Mouse (Mus musculus) neural tube, embryonic 14.5 days (tissue): ENCODE results near the gene Ncln. TPM values are rescaled to one million over a fixed set of nuclear protein-coding genes. Genes with fewer than 3 reads are reported as not detected.

ENCODE experiments used
- ATAC-seq: fragments of 200-750 bp; cut with Nextera tagmentation; 2 replicates; pipeline ENCODE4 v1.8.0; 2017; ENCODE audit warnings: low read depth, mild to moderate bottlenecking, moderate TSS enrichment, moderate library complexity
- H3K27ac ChIP-seq: fragments of 300-500 bp; sonication (generic); 2 replicates; pipeline ENCODE4 v1.5.1; 2014; ENCODE audit warnings: low read depth, mild to moderate bottlenecking, control low read depth, low read length, moderate library complexity, mixed read lengths
- H3K27me3 ChIP-seq: fragments of 300-500 bp; sonication (generic); 2 replicates; pipeline ENCODE4 v1.6.1; 2014; ENCODE audit warnings: low read length; ENCODE audit not compliant: control insufficient read depth, insufficient read depth
- H3K36me3 ChIP-seq: fragments of 300-500 bp; sonication (generic); 2 replicates; pipeline ENCODE4 v1.6.1; 2014; ENCODE audit warnings: low read length, mixed read lengths; ENCODE audit not compliant: control insufficient read depth, insufficient read depth
- H3K4me1 ChIP-seq: fragments of 300-500 bp; sonication (generic); 2 replicates; pipeline ENCODE4 v1.6.1; 2014; ENCODE audit warnings: low read length; ENCODE audit not compliant: control insufficient read depth, insufficient read depth
- H3K4me2 ChIP-seq: fragments of 300-500 bp; sonication (generic); 2 replicates; pipeline ENCODE4 v1.6.1; 2014; ENCODE audit warnings: mild to moderate bottlenecking, low read depth, low read length, control low read depth
- H3K4me3 ChIP-seq: fragments of 300-500 bp; sonication (generic); 2 replicates; pipeline ENCODE4 v1.5.1; 2014; ENCODE audit warnings: low read depth, low read length, control low read depth, mixed read lengths
- H3K9ac ChIP-seq: fragments of 300-500 bp; sonication (generic); replicated peaks from 2 replicates; pipeline ENCODE4 v1.6.1; 2014; ENCODE audit warnings: low read depth, mild to moderate bottlenecking, control low read depth, low read length, mixed read lengths
- H3K9me3 ChIP-seq: fragments of 300-500 bp; sonication (generic); 2 replicates; pipeline ENCODE4 v1.6.1; 2016; ENCODE audit warnings: low read length; ENCODE audit not compliant: control insufficient read depth
- WGBS: fragments of 180-500 bp; shearing (Covaris S2); extraction: QIAGEN DNeasy Blood & Tissue Kit; methylation state at CpG from one replicate; pipeline ENCODE4 v1.1.7; 2014; 5-methylcytosine and 5-hydroxymethylcytosine counted together
- polyA plus RNA-seq: library from polyadenylated mRNA; unstranded; fragments of >200 nt; fragmentation: Nextera tagmentation; extraction: Ambion mirVana; gene quantifications from 2 replicates; pipeline ENCODE4 v1.2.1, GENCODE M21; 2014

The Ncln gene
- polyA plus RNA-seq, 1 experiment from 2014 or later: 62.7 TPM

- Histone ChIP-seq H3K9ac (peak overlapping the region; percentile 76), H3K27ac (no peak overlapping the region), H3K4me2 (peak overlapping the region; percentile 92), H3K27me3 (no peaks in the 10 kb centered on the region), H3K4me1 (peaks cover 19% of the 10 kb centered on the region), H3K4me3 (peak overlapping the region; percentile 72), H3K9me3 (no peaks in the 10 kb centered on the region), H3K36me3 (peaks cover 20% of the 10 kb centered on the region)
- ATAC-seq: no peak
- WGBS: 75% methylated on average over 6 of the region's 6 CpGs
These were observed 1.0 kb downstream of the Ncln start for GRCm38 (mm10) chr10:81495151-81495550.

- Histone ChIP-seq H3K36me3 (peaks cover 26% of the 10 kb centered on the region), H3K4me2 (peak overlapping the region; percentile 92; the same call in 1 of the 2 replicates), H3K27ac (no peak overlapping the region), H3K4me1 (peaks cover 19% of the 10 kb centered on the region), H3K9me3 (no peaks in the 10 kb centered on the region), H3K4me3 (no peak overlapping the region), H3K27me3 (no peaks in the 10 kb centered on the region), H3K9ac (peak overlapping the region; percentile 76; the same call in 1 of the 2 replicates)
- no peak for ATAC-seq
- 88% methylated on average over 11 of the region's 11 CpGs for WGBS
These were observed 1.7 kb downstream of the Ncln start for GRCm38 (mm10) chr10:81494260-81495041.

DNA sequence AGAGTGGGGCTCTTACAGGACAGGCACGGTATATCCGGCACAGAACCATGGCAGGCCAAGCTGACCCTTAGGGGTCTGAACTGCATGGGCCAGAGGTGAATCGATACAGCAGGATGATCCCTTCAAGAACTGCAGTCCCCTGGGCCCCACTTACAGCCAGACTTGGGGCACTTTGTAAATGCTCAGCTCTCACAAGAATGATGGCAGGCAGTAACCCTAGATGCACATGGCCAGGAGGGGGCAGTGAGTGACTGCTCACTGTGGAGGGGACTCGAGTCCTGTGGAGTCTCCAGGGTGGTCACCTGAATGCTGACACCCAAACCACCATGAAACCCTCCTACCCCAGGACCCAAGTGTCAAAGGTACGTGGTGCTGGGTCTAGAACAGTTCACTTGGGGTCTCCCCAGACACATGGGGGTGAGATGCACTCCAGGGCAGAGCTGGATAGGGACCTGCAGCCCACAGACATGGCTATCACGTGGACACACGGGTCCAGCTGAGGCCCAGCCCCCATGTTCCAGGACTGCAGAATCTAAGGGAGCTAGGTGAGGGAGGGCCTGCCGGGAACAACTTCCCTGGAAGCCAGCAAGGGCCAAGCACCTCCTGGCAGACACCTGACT is 2.5 kb downstream of the Ncln start:
- peaks cover 33% of the 10 kb centered on the region for H3K36me3 ChIP-seq
- H3K27ac ChIP-seq: no peak overlapping the region
- no peak for ATAC-seq
- WGBS: 89% methylated on average over 7 of the region's 8 CpGs
- no peak overlapping the region for H3K4me2 ChIP-seq
- H3K9me3 ChIP-seq: no peaks in the 10 kb centered on the region
- peaks cover 19% of the 10 kb centered on the region for H3K4me1 ChIP-seq
- no peak overlapping the region for H3K4me3 ChIP-seq
- H3K9ac ChIP-seq: no peak overlapping the region
- H3K27me3 ChIP-seq: no peaks in the 10 kb centered on the region

DNA sequence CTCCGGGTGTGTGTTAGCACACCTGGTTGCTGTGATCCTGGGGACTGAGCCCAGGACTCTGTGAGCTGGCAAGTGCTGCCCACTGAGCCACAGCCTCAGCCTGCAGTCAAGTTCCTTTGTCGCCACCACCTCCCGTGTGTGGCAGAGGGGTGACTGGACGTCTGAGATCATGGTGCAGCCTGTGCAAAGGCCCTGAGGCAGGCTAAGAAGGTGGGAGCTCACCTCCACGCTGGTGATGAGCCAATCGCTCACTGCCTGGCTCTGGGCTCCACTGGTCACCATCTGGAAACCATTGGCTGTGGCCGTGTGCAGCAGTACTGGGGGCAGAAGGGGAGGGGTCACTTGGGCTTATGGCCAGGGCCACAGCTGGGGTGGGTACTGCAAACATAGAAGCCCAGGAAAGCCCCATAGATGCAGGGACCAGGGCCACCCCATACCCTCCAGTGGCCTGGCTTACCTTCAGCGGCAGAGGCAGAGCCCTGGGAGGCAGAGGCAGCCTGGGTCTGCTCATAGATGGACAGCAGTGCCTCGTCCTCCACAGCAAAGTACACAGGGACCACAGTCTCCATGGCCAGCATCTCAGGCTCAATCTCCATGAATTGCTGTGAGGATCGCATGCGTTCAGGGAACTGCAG is 3.5 kb downstream of the Ncln start:
- ATAC-seq: no peak
- H3K9ac ChIP-seq: no peak overlapping the region
- no peak overlapping the region for H3K27ac ChIP-seq

DNA sequence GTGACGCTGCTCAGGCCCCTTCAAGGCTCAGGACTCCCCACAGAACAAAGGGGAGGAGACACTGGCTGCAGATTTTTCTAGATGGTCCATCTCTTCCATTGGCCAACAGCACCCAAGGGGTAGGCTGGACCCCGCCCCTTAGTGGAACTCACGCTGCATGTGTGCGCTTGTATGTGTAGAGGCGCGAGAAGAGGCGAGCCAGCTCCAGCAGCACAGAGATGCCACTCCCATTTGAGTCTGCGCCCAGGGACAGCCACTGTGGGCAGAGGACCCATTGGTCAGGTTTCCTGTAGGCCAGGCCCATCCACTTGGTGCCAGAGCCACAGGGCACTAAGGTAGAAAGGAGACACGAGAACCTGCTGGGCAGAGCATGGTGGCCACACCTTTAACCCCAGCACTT is 5.2 kb downstream of the Ncln start:
- Histone ChIP-seq H3K4me1 (peaks cover 12% of the 10 kb centered on the region), H3K27me3 (no peaks in the 10 kb centered on the region), H3K9me3 (no peaks in the 10 kb centered on the region), H3K4me2 (no peak overlapping the region), H3K27ac (no peak overlapping the region), H3K9ac (no peak overlapping the region), H3K36me3 (peaks cover 55% of the 10 kb centered on the region), H3K4me3 (no peak overlapping the region)
- ATAC-seq: no peak
- WGBS: 93% methylated on average over 9 of the region's 9 CpGs

More for the DNA sequence above, 3.5 kb downstream of the Ncln start:
- Histone ChIP-seq H3K4me2 (no peak overlapping the region), H3K4me3 (no peak overlapping the region), H3K4me1 (peaks cover 19% of the 10 kb centered on the region), H3K9me3 (no peaks in the 10 kb centered on the region), H3K27me3 (no peaks in the 10 kb centered on the region), H3K36me3 (peaks cover 42% of the 10 kb centered on the region)
- 88% methylated on average over 11 of the region's 11 CpGs for WGBS

DNA sequence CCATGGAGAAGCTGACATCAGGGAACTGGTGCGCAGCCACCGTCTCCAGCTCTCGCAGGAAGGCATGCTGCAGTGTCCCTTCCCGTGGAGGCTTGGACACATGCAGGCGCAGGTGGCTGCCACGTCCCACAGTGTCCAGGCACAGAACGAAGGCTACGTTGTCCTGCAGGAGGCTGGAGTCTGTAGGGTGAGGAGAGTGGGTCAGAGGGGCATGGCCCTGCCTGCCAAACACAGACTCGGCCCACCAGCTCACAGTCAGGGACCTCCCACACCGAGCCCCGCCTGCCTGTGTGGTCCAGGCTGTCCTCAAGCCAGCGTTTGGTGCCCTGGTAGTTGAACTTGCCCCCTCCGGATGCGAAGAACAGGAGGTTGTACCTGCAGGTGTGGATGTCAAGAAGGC is 6.3 kb downstream of the Ncln start:
- no peak overlapping the region for H3K27ac ChIP-seq
- WGBS: 90% methylated on average over 14 of the region's 14 CpGs
- H3K9me3 ChIP-seq: no peaks in the 10 kb centered on the region
- peaks cover 55% of the 10 kb centered on the region for H3K36me3 ChIP-seq
- no peak overlapping the region for H3K9ac ChIP-seq
- H3K4me2 ChIP-seq: no peak overlapping the region
- no peaks in the 10 kb centered on the region for H3K27me3 ChIP-seq
- no peak for ATAC-seq
- H3K4me3 ChIP-seq: no peak overlapping the region
- H3K4me1 ChIP-seq: peaks cover 4% of the 10 kb centered on the region

DNA sequence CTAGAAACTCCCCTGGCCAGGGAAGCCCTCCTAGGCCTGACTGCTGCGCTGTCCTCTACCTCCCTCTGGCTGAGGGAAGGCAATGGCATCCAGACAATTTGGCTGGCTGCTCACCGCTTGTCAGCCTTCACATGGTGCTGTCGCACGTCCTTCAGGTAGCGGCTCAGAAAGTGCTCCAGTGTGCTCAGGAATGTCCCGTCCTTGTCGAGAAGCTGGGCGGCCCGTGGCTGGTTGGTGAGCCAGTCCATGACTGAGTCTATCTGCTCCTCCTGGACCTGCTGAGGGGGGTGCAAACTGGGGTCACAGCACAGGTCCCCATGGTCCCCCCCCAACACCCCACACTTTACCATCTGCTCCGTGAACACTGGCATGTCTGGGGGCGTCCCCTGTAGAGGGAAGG is 8.1 kb downstream of the Ncln start:
- 91% methylated on average over 11 of the region's 11 CpGs for WGBS
- Histone ChIP-seq H3K27ac (no peak overlapping the region), H3K4me2 (no peak overlapping the region), H3K36me3 (peaks cover 55% of the 10 kb centered on the region), H3K9ac (no peak overlapping the region), H3K27me3 (no peaks in the 10 kb centered on the region), H3K9me3 (no peaks in the 10 kb centered on the region), H3K4me3 (no peak overlapping the region), H3K4me1 (no peaks in the 10 kb centered on the region)
- ATAC-seq: no peak

DNA sequence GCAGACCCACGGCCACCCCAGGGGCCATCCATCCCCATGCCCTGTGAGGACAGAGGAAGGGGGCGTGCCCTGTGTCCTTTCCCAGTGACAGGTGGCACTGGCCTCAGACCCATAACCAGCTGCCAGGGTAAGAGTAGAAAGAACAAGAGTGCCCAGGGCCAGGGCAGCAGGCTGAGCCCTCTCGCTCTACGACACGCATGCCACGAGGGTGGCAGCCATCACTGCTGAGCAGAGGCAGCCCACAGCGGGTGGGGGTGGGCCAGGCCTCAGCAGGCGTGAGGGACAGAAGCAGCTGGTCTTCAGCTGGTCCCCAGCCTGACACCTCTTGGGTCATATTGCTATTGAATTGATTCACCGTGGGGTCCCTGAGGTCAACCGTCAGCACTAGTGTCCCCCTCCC is 9.7 kb downstream of the Ncln start:
- no peaks in the 10 kb centered on the region for H3K4me1 ChIP-seq
- H3K36me3 ChIP-seq: peaks cover 41% of the 10 kb centered on the region
- H3K4me2 ChIP-seq: no peak overlapping the region
- H3K9ac ChIP-seq: no peak overlapping the region
- ATAC-seq: no peak
- no peak overlapping the region for H3K27ac ChIP-seq
- H3K4me3 ChIP-seq: no peak overlapping the region
- H3K9me3 ChIP-seq: no peaks in the 10 kb centered on the region
- peaks cover 2% of the 10 kb centered on the region; the same call in 1 of the 2 replicates for H3K27me3 ChIP-seq
- 86% methylated on average over 10 of the region's 10 CpGs for WGBS

- WGBS: 72% methylated on average over 7 of the region's 7 CpGs
- peaks cover 39% of the 10 kb centered on the region for H3K36me3 ChIP-seq
- H3K4me3 ChIP-seq: no peak overlapping the region
- no peak for ATAC-seq
- H3K4me2 ChIP-seq: no peak overlapping the region
- no peak overlapping the region for H3K27ac ChIP-seq
- peaks cover 6% of the 10 kb centered on the region for H3K4me1 ChIP-seq
- no peaks in the 10 kb centered on the region for H3K9me3 ChIP-seq
- peaks cover 3% of the 10 kb centered on the region; the same call in 1 of the 2 replicates for H3K27me3 ChIP-seq
- no peak overlapping the region for H3K9ac ChIP-seq
These were observed 10.6 kb downstream of the Ncln start for GRCm38 (mm10) chr10:81485479-81486018.
